Mouse (Mus musculus): ENCODE data around the gene Adam12.

DNA sequence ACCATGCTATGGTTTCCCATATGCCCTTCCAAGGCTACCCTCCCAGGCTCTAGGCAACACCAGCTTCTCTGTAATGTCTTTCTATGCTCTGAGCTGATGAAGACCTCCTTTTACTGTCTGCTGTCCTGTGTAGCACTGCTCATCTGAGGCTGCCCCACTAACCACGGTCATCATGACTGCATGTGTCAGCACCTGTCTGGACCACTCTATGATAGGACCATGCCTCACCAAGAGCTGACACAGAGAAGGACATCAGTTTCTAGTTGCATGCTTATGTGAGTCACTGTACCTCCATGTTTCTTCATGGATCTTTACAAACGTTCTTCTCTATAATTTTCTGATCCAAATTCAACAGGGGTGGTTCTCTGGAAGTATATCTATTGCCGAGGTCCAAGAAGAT is 1.2 kb downstream of the Adam12 start:
- TF ChIP-seq CTCF (IDR thresholded peaks at IDR 0.05; ENCODE audit: control insufficient read depth, insufficient read depth, low read length), result no peak
- TF ChIP-seq POLR2A (IDR thresholded peaks at IDR 0.05; ENCODE audit: borderline replicate concordance, control insufficient read depth, low read depth, low read length), result no peak

Data from bone marrow, adult 2 months (tissue).